Mouse (Mus musculus) kidney, embryonic 15.5 days (tissue): ENCODE measurements at regions not wholly inside any gene's neighbourhood (a gene's known extent, or its start where the extent isn't known, plus 50 kb on each side); places are given as distances from the start of the nearest gene placed in this dataset.

Source experiments
- ATAC-seq: fragments of 200-750 bp; cut with Nextera tagmentation; replicated peaks from 2 replicates; pipeline ENCODE4 v1.8.0; 2017; ENCODE audit warnings: moderate TSS enrichment; ENCODE audit not compliant: low FRiP score
- H3K27ac ChIP-seq: fragments of 300-500 bp; sonication (generic); 2 replicates; pipeline ENCODE4 v1.5.1; 2015; ENCODE audit warnings: mild to moderate bottlenecking, inconsistent platforms
- H3K27me3 ChIP-seq: fragments of 300-500 bp; sonication (generic); 2 replicates; pipeline ENCODE4 v1.6.1; 2015; ENCODE audit warnings: inconsistent platforms
- H3K36me3 ChIP-seq: fragments of 300-500 bp; sonication (generic); 2 replicates; pipeline ENCODE4 v1.6.1; 2015; ENCODE audit warnings: inconsistent platforms
- H3K4me1 ChIP-seq: fragments of 300-500 bp; sonication (generic); 2 replicates; pipeline ENCODE4 v1.6.1; 2015; ENCODE audit warnings: inconsistent platforms
- H3K4me2 ChIP-seq: fragments of 300-500 bp; sonication (generic); 2 replicates; pipeline ENCODE4 v1.6.1; 2015; ENCODE audit warnings: moderate library complexity, mild to moderate bottlenecking, inconsistent platforms
- H3K4me3 ChIP-seq: fragments of 300-500 bp; sonication (generic); replicated peaks from 2 replicates; pipeline ENCODE4 v1.5.1; 2015; ENCODE audit warnings: mild to moderate bottlenecking, inconsistent platforms
- H3K9ac ChIP-seq: fragments of 300-500 bp; sonication (generic); 2 replicates; pipeline ENCODE4 v1.6.1; 2015; ENCODE audit warnings: mild to moderate bottlenecking, inconsistent platforms
- H3K9me3 ChIP-seq: fragments of 300-500 bp; sonication (generic); replicated peaks from 2 replicates; pipeline ENCODE4 v1.6.1; 2016; ENCODE audit warnings: inconsistent platforms
- WGBS: fragments of 180-500 bp; shearing (Covaris S2); methylation state at CpG from one replicate; pipeline ENCODE4 v1.1.7; 2015; ENCODE audit warnings: mixed read lengths; 5-methylcytosine and 5-hydroxymethylcytosine counted together

DNA sequence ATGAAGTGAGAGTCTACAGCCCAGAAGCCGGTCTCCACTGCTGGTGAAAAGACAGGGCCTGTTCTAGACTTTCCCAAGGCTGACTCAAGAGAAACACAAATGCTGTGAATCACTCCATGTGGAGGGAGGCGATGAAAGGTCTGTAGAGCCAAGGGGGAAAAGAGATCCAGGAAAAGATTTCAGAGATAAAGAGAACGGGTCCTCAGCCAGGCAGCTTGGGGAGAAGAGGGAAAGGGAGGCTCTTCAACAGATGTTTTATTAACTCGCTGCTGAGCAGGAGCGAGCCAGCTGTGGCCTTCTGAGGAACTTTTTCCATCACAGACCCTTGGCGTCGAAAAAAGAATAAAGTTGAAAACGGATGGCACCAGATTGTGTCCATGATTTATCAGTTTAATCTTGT, 500.7 kb upstream of the Tnp1 start:
- ATAC-seq = no peak

GRCm38 (mm10) chr1:73515781-73516180, 500.1 kb upstream of the Tnp1 start:
- no peaks in the 10 kb centered on the region for H3K9me3 ChIP-seq
- H3K27me3 ChIP-seq = no peaks in the 10 kb centered on the region
- H3K4me2 ChIP-seq = no peak overlapping the region
- no peak for ATAC-seq
- H3K4me1 ChIP-seq = no peaks in the 10 kb centered on the region
- H3K9ac ChIP-seq = no peak overlapping the region
- 75% methylated on average over 5 of the region's 5 CpGs for WGBS
- H3K4me3 ChIP-seq = no peak overlapping the region
- H3K36me3 ChIP-seq = no peaks in the 10 kb centered on the region
- no peak overlapping the region for H3K27ac ChIP-seq

More for the DNA sequence above, 500.7 kb upstream of the Tnp1 start:
- no peak overlapping the region for H3K27ac ChIP-seq
- no peaks in the 10 kb centered on the region for H3K9me3 ChIP-seq
- H3K9ac ChIP-seq = no peak overlapping the region
- H3K4me3 ChIP-seq = no peak overlapping the region
- H3K4me1 ChIP-seq = no peaks in the 10 kb centered on the region
- 62% methylated on average over 8 of the region's 8 CpGs for WGBS
- no peaks in the 10 kb centered on the region for H3K27me3 ChIP-seq
- H3K4me2 ChIP-seq = no peak overlapping the region
- no peaks in the 10 kb centered on the region for H3K36me3 ChIP-seq

GRCm38 (mm10) chr1:73513822-73514221, 498.1 kb upstream of the Tnp1 start:
- Histone ChIP-seq H3K36me3 (no peaks in the 10 kb centered on the region), H3K9ac (no peak overlapping the region), H3K27me3 (no peaks in the 10 kb centered on the region), H3K4me2 (no peak overlapping the region), H3K27ac (no peak overlapping the region), H3K4me1 (no peaks in the 10 kb centered on the region), H3K4me3 (no peak overlapping the region), H3K9me3 (no peaks in the 10 kb centered on the region)
- ATAC-seq = no peak
- WGBS = 56% methylated on average over 5 of the region's 5 CpGs

- WGBS = 90% methylated on average over 2 of the region's 2 CpGs
- Histone ChIP-seq H3K4me1 (no peaks in the 10 kb centered on the region), H3K27me3 (no peaks in the 10 kb centered on the region), H3K9ac (no peak overlapping the region), H3K9me3 (no peaks in the 10 kb centered on the region), H3K4me2 (no peak overlapping the region), H3K4me3 (no peak overlapping the region), H3K27ac (no peak overlapping the region), H3K36me3 (no peaks in the 10 kb centered on the region)
- ATAC-seq = no peak
Measured at GRCm38 (mm10) chr1:73512836-73513235, 497.1 kb upstream of the Tnp1 start.

DNA sequence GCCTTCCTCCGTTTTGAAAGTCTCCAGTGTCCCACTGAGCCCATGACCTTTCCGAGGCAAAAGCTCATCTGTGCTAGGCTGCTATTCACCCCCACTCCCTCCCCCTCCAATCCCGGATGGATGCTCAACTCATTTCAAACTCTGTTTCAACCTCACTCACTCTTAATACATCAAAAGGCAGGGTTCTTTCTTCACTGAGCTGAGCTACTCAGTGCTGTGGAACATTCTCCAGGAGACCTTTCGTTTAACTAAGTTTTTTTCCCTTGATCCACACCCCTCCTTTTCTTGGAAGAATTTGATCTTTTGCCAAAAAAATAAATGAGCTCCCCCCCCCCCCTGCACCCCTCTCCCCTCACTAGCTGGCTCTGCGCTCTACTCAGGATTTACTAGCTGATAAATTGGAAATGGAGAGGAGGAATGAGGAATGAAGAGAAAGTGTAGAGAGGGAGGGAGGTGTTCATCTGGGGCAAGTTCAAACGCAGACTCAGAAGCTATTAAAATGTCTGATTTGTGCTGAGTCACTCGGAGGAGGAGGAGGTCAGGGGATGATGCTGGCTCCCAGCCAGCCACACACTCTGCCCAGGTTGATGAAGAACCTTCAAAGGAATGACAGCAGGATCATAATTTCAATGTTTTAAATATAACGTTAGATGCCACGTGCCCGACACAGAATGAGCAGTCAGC, 491.5 kb upstream of the Tnp1 start:
- Histone ChIP-seq H3K9me3 (no peaks in the 10 kb centered on the region), H3K36me3 (no peaks in the 10 kb centered on the region), H3K4me2 (no peak overlapping the region), H3K27ac (peak overlapping the region; percentile 37; the same call in 1 of the 2 replicates), H3K4me3 (no peak overlapping the region), H3K27me3 (no peaks in the 10 kb centered on the region), H3K9ac (no peak overlapping the region), H3K4me1 (peaks cover 9% of the 10 kb centered on the region; the same call in 1 of the 2 replicates)
- WGBS = 36% methylated on average over 10 of the region's 10 CpGs
- no peak for ATAC-seq

DNA sequence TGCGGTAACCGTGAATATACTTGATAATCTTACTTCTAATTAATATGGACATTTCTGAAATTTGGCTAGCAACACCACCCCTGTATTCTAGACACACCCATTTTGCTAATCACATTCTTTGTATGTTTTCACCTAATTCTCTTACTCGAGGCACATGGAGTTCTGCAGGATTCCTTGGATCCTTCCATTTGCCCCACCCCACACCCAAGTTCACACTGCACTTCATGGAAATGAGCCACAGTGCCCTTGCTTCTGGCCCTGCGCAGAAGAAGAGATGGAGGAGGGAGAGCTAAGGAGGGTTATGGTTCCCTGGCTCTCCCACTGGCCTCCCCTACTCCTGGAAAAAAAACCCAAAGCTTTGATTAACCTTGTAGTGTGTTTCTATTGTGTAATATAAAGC, 487.9 kb upstream of the Tnp1 start:
- no peaks in the 10 kb centered on the region for H3K36me3 ChIP-seq
- no peak overlapping the region for H3K4me2 ChIP-seq
- no peaks in the 10 kb centered on the region for H3K27me3 ChIP-seq
- no peak overlapping the region for H3K27ac ChIP-seq
- peaks cover 9% of the 10 kb centered on the region; the same call in 1 of the 2 replicates for H3K4me1 ChIP-seq
- WGBS = 89% methylated on average over 4 of the region's 4 CpGs
- H3K4me3 ChIP-seq = no peak overlapping the region
- ATAC-seq = no peak
- H3K9me3 ChIP-seq = no peaks in the 10 kb centered on the region
- no peak overlapping the region for H3K9ac ChIP-seq

DNA sequence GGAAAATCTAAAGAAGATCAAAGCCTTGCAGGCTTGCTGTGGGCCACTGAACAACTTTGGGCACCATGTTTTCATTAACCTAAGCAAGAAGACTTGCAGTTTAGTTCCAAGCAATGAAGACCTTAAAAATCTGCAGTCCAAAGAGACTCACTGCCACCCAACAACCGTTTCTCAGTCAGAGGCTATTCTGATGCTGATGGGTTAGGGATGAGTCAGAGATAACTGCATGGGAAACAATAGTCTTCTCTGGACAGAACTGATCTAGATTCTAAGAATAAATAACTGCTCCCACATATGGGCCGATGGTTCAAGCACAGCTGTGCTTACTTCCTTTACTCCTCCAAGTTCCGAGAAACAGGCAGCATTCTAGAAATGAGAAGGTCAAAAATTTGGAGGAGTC, 485.0 kb upstream of the Tnp1 start:
- H3K9ac ChIP-seq = no peak overlapping the region

DNA sequence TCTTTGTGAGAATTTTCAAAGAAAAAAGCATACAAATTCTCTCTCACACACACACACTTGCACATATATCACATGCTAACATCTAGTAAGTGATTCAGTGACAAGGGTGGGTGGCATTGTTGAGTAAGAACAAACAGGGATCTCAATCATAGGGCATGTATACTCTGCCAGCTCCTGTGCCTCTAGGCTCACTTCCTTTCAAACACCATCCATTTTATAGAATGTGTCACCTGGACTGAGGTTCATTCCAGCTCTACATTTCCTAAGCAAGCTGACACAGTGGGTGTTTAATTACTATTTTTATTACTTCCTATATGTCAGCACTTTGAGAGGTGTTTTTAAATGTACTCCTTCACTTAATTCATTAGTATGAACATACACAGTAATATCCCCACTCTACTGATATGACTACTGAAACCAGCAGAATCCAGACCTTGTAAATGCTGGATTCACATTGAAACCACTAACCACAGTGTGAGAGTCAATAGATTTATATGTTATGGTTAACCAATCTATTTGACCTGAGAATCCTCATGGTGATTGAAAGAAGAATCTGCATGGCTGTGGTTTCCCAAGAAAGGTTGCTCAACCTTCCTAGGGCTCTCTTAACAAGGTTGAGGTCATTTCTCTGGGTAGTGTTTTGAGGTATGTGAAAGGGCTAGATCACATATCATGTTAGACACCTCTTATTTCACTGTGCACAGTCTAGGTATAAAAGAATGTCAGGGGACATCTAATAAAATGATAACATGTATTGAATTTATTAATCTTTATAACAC, 480.5 kb upstream of the Tnp1 start:
- Histone ChIP-seq H3K27me3 (no peaks in the 10 kb centered on the region), H3K4me2 (no peak overlapping the region), H3K4me1 (no peaks in the 10 kb centered on the region), H3K4me3 (no peak overlapping the region), H3K36me3 (no peaks in the 10 kb centered on the region), H3K9me3 (no peaks in the 10 kb centered on the region), H3K27ac (no peak overlapping the region), H3K9ac (no peak overlapping the region)
- no peak for ATAC-seq

More for the DNA sequence above, 485.0 kb upstream of the Tnp1 start:
- H3K27ac ChIP-seq = no peak overlapping the region
- H3K36me3 ChIP-seq = no peaks in the 10 kb centered on the region
- H3K9me3 ChIP-seq = no peaks in the 10 kb centered on the region
- H3K4me3 ChIP-seq = no peak overlapping the region
- WGBS = 79% methylated on average over 3 of the region's 3 CpGs
- no peak for ATAC-seq
- no peaks in the 10 kb centered on the region for H3K4me1 ChIP-seq
- no peaks in the 10 kb centered on the region for H3K27me3 ChIP-seq
- no peak overlapping the region for H3K4me2 ChIP-seq

DNA sequence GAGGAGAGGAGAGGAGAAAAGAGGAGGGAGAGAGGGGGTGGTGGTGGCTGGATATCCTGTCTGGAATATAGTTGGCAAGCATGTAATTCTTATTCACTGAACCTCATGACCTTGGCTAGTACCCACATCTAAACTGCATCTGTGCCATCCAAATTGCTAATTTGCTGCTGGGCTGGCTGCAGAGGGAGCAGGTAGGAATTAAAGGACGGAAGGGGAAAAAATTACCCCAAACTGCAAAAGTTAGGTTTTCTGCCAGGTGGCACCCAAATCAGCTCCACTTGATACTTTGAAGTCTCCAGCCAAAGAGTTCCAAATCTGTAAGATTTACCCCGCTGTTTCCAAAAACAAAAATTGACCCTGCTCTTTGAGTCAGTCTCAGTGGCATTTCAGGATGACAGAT, 466.2 kb upstream of the Tnp1 start:
- Histone ChIP-seq H3K27ac (no peak overlapping the region), H3K9ac (no peak overlapping the region), H3K4me1 (peaks cover 9% of the 10 kb centered on the region; the same call in 1 of the 2 replicates), H3K36me3 (no peaks in the 10 kb centered on the region), H3K4me3 (no peak overlapping the region), H3K9me3 (no peaks in the 10 kb centered on the region), H3K27me3 (no peaks in the 10 kb centered on the region), H3K4me2 (no peak overlapping the region)
- 37% methylated on average over 2 of the region's 2 CpGs for WGBS
- no peak for ATAC-seq

DNA sequence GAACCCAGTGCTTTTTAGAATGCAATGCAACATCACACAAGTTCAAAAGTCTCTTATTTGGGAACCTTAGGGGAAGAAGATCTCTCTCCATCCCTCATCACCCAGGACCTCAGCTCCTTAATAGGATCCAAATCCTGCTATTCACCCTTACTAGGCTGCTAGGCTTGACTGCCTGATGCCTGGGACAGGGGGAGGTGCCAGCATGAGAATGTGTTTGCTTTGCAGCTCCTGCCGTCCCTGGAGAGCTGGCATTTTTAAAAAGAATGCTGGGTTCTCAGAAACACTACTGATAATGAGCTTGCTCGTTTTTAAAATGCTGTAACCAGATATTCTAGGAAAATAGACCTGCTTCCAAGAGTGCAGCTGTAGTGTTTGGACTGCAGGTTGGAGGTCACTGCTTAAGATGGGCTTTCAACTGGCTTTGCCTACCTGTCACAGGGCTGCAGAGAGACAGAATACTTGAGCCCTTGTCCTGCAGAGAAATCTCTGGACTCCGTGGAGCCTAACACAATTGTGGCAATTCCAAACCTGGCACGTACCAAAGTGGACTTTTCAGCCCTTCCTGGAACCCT, 463.7 kb upstream of the Tnp1 start:
- 0 out of 2 replicates have a peak overlapping the region, but pooled peaks have one; percentile 9 for H3K27ac ChIP-seq

GRCm38 (mm10) chr1:73460598-73460997, 444.9 kb upstream of the Tnp1 start:
- Histone ChIP-seq H3K9me3 (no peaks in the 10 kb centered on the region), H3K27ac (no peak overlapping the region), H3K4me1 (peaks cover 6% of the 10 kb centered on the region), H3K4me2 (no peak overlapping the region), H3K4me3 (no peak overlapping the region), H3K27me3 (no peaks in the 10 kb centered on the region), H3K9ac (no peak overlapping the region), H3K36me3 (no peaks in the 10 kb centered on the region)
- no peak for ATAC-seq
- WGBS = 71% methylated on average over 3 of the region's 3 CpGs

More for the DNA sequence above, 463.7 kb upstream of the Tnp1 start:
- no peak for ATAC-seq
- Histone ChIP-seq H3K9ac (no peak overlapping the region), H3K9me3 (no peaks in the 10 kb centered on the region), H3K4me1 (peaks cover 9% of the 10 kb centered on the region; the same call in 1 of the 2 replicates), H3K4me2 (no peak overlapping the region), H3K4me3 (no peak overlapping the region), H3K27me3 (no peaks in the 10 kb centered on the region), H3K36me3 (no peaks in the 10 kb centered on the region)
- 40% methylated on average over 4 of the region's 4 CpGs for WGBS

- no peaks in the 10 kb centered on the region for H3K27me3 ChIP-seq
- ATAC-seq = no peak
- H3K9ac ChIP-seq = no peak overlapping the region
- H3K4me1 ChIP-seq = peaks cover 6% of the 10 kb centered on the region
- no peaks in the 10 kb centered on the region for H3K9me3 ChIP-seq
- H3K4me2 ChIP-seq = no peak overlapping the region
- no peak overlapping the region for H3K27ac ChIP-seq
- WGBS = 51% methylated on average over 13 of the region's 13 CpGs
- no peaks in the 10 kb centered on the region for H3K36me3 ChIP-seq
- H3K4me3 ChIP-seq = no peak overlapping the region
Measured at GRCm38 (mm10) chr1:73459754-73460534, 444.2 kb upstream of the Tnp1 start.
